Mouse (Mus musculus): Measurements from ENCODE around the gene Sprtn. TPM values are rescaled to one million over a fixed set of nuclear protein-coding genes. Genes with fewer than 3 reads are reported as not detected.

Gene Sprtn
- 1.7 and 2.5 TPM in 2 replicates for polyA plus RNA-seq (2012; ENCODE audit: insufficient read depth, low replicate concordance)

DNA sequence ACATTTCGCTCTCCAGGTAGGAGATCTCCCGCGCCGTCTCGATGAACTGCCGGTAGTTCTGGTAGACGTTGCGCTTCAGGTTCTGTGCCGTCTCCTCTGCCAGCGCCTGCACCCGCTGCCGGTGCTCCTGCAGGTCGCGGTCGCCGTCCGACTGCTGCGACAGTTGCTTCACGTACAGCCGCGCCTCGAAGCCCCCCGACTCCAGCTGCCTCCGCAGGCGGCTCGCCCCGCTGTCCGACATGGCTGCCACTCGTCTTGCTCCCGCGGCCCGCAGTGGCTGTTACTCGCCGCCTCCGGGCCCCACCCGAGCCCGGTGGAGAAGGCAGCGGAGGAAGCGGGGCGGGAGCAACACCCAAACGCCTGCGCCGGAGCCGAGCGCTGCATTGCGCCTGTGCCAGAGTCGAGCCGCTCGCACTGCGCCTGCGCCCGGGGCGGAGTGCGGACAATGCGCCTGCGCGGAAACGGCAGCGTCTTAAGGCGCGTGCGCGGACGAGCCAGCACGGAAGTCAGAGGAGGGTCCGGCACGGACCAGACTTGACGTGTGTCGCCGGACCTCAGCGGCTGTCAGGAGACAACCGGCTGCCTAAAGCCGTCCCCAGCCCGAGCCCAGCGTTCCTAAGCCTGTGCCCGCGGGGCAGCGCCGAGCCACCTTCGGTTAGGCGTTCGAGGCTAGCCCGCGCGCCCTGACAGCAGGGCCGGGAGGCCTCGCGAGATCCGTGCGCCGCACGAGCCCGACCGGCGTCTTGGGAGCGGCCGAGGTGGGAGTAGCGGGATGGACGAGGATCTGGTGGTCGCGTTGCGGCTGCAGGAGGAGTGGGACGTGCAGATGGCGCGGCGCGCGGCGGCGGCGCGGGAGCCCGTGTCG lies at the start of gene Sprtn, which contains the start of gene Exoc8:
TSS of gene Sprtn (plus strand) at position 501 of the 865 bp plus-strand sequence.
TSS of gene Exoc8 (minus strand) at position 320 of the 865 bp plus-strand sequence.
- Histone ChIP-seq H3K36me3 (replicated peaks; ENCODE audit: low read length) (peaks cover 75% of the 10 kb centered on the region), H3K4me3 (replicated peaks) (peak within 1 kb of the TSS; percentile 93), H3K4me1 (peaks cover 71% of the 10 kb centered on the region), H3K27me3 (replicated peaks) (no peaks in the 10 kb centered on the region), H3K9me3 (no peaks in the 10 kb centered on the region)
- TF ChIP-seq GATA1 (IDR thresholded peaks at IDR 0.05; ENCODE audit: borderline replicate concordance, low read length) (no peak), FLI1 (IDR thresholded peaks at IDR 0.05; ENCODE audit: low read length) (no peak)

DNA sequence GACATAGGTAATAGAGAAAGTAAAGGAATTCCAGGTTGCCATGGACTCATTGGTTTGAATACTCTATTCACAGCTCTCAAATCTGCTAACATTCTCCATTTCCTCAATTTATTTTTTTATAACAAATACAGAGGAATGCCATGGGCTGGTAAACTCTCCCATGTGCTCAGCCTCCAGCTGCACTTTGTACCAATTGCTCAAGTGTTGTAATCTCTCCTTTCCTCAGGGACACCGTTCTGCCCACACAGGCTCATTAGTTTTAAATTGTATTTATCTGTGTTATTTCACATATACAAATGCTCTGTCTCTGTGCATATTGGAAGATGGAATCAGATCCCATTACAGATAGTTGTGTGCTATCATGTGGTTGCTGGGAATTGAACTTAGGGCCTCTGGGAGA lies 44.2 kb upstream of the Sprtn start:
- TF ChIP-seq GATA1 (IDR thresholded peaks at IDR 0.05; ENCODE audit: borderline replicate concordance, low read length) (no peak), FLI1 (IDR thresholded peaks at IDR 0.05; ENCODE audit: low read length) (no peak)
- no peaks in the 10 kb centered on the region for H3K27me3 ChIP-seq (replicated peaks)
- H3K36me3 ChIP-seq (replicated peaks; ENCODE audit: low read length): peaks cover 63% of the 10 kb centered on the region

DNA sequence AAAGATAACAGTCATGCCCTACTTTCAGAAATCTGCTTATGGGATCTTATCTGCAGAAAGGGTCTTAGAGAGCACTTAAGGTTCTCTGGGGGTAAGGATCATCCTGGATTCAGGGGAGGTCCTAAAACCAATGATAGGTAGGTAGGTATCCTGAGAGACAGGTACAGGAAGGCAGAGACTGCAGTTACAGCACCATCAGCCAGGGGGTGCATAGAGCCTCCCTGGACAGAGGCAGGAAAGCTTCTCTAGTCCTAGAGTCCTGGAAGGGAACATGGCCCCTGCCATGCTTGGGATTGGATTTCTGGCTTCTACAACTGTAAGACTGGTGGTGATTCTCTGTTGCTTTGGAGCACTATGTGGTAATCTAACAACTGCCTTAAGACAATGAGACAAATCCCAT lies 38.2 kb upstream of the Sprtn start:
- Histone ChIP-seq H3K9me3 (peaks cover 11% of the 10 kb centered on the region; the same call in 1 of the 2 replicates), H3K4me1 (peaks cover 78% of the 10 kb centered on the region), H3K36me3 (replicated peaks; ENCODE audit: low read length) (peaks cover 61% of the 10 kb centered on the region), H3K4me3 (replicated peaks) (no peak overlapping the region), H3K27me3 (replicated peaks) (no peaks in the 10 kb centered on the region)
- TF ChIP-seq FLI1 (IDR thresholded peaks at IDR 0.05; ENCODE audit: low read length) (no peak), GATA1 (IDR thresholded peaks at IDR 0.05; ENCODE audit: borderline replicate concordance, low read length) (no peak)

More for the DNA sequence above, 44.2 kb upstream of the Sprtn start:
- no peak overlapping the region for H3K4me3 ChIP-seq (replicated peaks)
- H3K9me3 ChIP-seq: peaks cover 14% of the 10 kb centered on the region; the same call in 1 of the 2 replicates
- H3K4me1 ChIP-seq: peaks cover 29% of the 10 kb centered on the region

DNA sequence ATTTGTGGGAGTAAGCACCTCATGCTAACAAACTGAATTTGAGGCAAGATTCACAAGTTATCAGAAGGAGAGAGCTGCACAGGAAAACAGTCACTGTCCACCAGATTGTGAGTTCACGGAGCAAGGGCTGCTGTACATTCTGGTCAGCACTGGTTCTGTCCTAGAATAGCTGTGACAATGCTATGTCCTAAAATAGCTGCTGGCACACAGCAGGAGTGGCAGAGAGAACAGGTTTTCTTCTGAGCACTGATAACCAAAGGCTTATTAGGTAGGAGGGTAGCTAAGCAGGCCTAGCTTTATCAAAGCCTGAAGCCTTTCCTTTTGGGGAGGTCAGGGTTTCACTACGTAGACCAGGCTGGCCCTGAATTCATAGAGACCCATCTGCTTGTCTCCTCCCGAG lies 37.5 kb upstream of the Sprtn start:
- Histone ChIP-seq H3K27me3 (replicated peaks) (no peaks in the 10 kb centered on the region), H3K9me3 (peaks cover 4% of the 10 kb centered on the region; the same call in 1 of the 2 replicates), H3K4me3 (replicated peaks) (peak overlapping the region; percentile 65), H3K36me3 (replicated peaks; ENCODE audit: low read length) (peaks cover 58% of the 10 kb centered on the region), H3K4me1 (peaks cover 85% of the 10 kb centered on the region)
- TF ChIP-seq GATA1 (IDR thresholded peaks at IDR 0.05; ENCODE audit: borderline replicate concordance, low read length) (no peak), FLI1 (IDR thresholded peaks at IDR 0.05; ENCODE audit: low read length) (no peak)

DNA sequence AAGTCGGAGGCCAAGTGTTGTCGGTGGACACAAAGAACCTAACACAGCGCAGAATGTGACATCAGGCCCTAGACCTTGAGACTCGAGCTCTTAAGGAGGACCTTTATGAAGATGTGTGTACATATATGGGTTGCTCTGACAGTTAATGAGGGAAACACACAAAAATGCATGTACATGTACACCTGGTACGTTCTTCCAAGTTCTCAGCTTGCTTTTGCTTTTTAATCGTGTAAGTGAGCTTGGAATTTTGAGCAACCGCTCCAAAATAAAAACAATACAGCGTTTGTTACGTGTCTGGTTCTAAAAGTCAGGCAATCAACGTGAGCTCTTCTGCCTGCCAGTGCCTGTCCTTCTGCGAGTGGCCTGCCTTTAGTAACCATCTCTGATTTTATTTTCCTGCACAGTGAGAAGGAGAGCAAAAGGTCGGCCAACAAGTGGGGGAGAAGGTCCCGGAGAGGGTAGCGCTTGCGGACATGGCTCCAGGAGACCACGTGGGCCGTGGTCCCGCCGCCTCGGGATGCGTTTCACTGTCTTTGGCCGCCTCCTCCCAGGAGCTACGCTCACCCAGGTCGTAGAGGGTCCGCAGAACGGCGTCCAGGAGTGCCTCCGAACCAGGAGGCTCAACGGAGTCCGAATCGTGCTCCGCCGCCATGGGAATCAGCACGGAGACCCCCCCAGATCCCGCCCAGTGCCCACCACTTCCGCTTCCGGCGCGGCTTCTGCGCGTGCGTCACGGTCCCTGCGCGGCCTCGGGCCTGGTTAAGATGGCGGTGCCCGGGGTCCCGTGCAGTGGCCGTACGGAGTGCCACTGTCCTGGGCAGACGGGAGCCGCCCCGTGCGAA lies 35.1 kb upstream of the Sprtn start, which contains the start of the genes Gnpat and 2810004N23Rik:
TSS of gene Gnpat (plus strand) at position 713 of the 842 bp plus-strand sequence.
TSS of gene 2810004N23Rik (minus strand) at position 800 of the 842 bp plus-strand sequence.
- TF ChIP-seq FLI1 (IDR thresholded peaks at IDR 0.05; ENCODE audit: low read length) (peak; percentile 72; the same call in 1 of the 2 replicates), GATA1 (IDR thresholded peaks at IDR 0.05; ENCODE audit: borderline replicate concordance, low read length) (no peak)
- Histone ChIP-seq H3K9me3 (no peaks in the 10 kb centered on the region), H3K4me1 (peaks cover 90% of the 10 kb centered on the region), H3K36me3 (replicated peaks; ENCODE audit: low read length) (peaks cover 43% of the 10 kb centered on the region), H3K4me3 (replicated peaks) (peak within 1 kb of the TSS; percentile 99), H3K27me3 (replicated peaks) (no peaks in the 10 kb centered on the region)

DNA sequence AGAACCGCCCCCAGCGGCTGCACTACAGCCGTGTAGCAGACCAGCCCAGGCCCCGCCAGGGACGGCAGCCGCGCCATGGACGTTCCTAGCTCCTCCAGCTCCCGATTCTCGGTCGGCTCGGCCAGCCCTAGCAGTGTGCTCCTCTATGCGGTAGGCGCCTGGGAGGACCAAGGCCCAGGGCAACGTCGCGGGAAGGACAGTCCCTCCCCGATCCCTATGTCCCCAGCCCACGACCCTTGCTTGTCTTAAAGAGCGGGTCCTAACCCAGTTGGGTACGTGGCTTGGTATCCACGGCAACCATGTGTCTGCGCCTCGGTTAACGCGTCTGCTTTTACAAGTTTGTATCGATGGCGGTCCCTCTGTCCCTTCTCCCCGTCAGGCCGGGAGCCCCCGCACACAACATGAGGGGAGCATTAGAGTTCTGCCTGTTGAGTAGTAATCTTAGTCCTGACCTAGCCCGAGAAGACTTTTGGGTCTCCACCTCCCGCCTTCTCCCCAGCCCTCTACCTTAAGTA lies 34.5 kb upstream of the Sprtn start:
- no peak for TF ChIP-seq GATA1 (IDR thresholded peaks at IDR 0.05; ENCODE audit: borderline replicate concordance, low read length)
- H3K36me3 ChIP-seq (replicated peaks; ENCODE audit: low read length): peaks cover 39% of the 10 kb centered on the region
- H3K27me3 ChIP-seq (replicated peaks): no peaks in the 10 kb centered on the region
- peak overlapping the region; percentile 99 for H3K4me3 ChIP-seq (replicated peaks)
- no peaks in the 10 kb centered on the region for H3K9me3 ChIP-seq
- H3K4me1 ChIP-seq: peaks cover 90% of the 10 kb centered on the region

DNA sequence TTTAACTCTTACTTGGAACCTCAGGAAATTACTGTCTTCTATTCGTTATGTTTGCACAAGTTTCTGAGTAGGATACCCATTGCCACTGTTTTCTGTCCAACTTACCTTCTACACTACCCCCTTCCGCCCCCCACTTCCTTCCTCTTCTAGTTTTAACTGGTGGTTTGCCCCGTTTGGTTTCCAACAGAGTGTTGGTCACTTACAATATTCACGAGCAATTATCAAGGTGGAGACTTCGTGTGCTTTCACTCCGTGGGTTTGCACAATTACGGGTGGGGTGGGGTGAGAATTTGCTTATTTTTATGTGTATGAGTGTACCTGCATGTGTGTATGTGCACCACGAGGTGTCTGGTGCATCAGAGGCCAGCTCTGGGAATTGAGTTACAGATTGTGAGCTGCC lies 34.0 kb upstream of the Sprtn start:
- Histone ChIP-seq H3K36me3 (replicated peaks; ENCODE audit: low read length) (peaks cover 38% of the 10 kb centered on the region), H3K4me3 (replicated peaks) (peak overlapping the region; percentile 99), H3K4me1 (peaks cover 90% of the 10 kb centered on the region), H3K27me3 (replicated peaks) (no peaks in the 10 kb centered on the region), H3K9me3 (no peaks in the 10 kb centered on the region)
- TF ChIP-seq GATA1 (IDR thresholded peaks at IDR 0.05; ENCODE audit: borderline replicate concordance, low read length) (no peak), FLI1 (IDR thresholded peaks at IDR 0.05; ENCODE audit: low read length) (no peak)

DNA sequence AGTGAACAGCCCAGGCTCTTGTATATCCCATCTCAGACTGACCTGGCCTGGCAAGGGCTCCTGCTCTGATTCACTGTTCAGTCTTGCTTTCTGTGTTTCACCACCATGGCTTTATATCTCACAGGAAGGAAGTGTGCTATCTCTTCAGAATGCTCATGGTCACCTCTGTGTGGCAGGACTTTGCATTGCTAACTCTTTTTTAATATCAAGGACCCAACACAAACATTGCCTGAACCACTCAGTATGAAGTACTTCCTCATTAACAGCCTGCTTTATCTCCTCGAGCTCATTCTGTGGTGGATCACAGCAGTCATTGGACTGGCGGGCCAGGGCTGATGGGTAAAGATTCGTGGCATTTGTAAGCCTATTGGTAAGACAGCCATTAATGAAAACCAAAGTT lies 31.0 kb upstream of the Sprtn start:
- H3K4me3 ChIP-seq (replicated peaks): peak overlapping the region; percentile 54
- H3K9me3 ChIP-seq: no peaks in the 10 kb centered on the region
- H3K36me3 ChIP-seq (replicated peaks; ENCODE audit: low read length): peaks cover 45% of the 10 kb centered on the region
- peaks cover 79% of the 10 kb centered on the region for H3K4me1 ChIP-seq
- no peak for TF ChIP-seq FLI1 (IDR thresholded peaks at IDR 0.05; ENCODE audit: low read length)
- TF ChIP-seq GATA1 (IDR thresholded peaks at IDR 0.05; ENCODE audit: borderline replicate concordance, low read length): no peak
- H3K27me3 ChIP-seq (replicated peaks): no peaks in the 10 kb centered on the region

DNA sequence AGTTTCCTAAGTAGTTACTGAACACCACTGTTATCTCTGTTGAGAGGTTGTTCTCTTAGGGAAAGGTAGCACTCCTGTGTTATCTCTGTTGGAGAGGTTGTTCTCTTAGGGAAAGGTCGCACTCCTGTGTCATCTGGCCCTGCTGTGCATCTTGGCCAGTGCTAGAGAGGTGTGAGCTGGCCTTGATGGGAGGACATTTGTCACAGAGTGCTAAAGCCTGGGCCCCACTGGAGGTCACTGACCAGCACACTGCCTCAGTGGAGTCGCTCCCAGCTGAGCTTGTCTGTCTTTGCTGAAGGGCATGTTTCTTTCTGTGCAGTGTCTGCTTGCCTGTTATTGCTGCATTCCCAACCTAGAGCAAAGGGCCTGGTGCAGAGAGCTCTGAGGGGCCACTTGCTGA lies 30.6 kb upstream of the Sprtn start:
- H3K4me3 ChIP-seq (replicated peaks): no peak overlapping the region
- peaks cover 49% of the 10 kb centered on the region for H3K36me3 ChIP-seq (replicated peaks; ENCODE audit: low read length)
- H3K9me3 ChIP-seq: no peaks in the 10 kb centered on the region
- no peaks in the 10 kb centered on the region for H3K27me3 ChIP-seq (replicated peaks)
- H3K4me1 ChIP-seq: peaks cover 80% of the 10 kb centered on the region
- TF ChIP-seq FLI1 (IDR thresholded peaks at IDR 0.05; ENCODE audit: low read length) (no peak), GATA1 (IDR thresholded peaks at IDR 0.05; ENCODE audit: borderline replicate concordance, low read length) (no peak)

Measured in megakaryocyte, embryonic 14.5 days (primary cell).